Mouse (Mus musculus) neural tube, embryonic 15.5 days (tissue): ENCODE measurements around the gene Gm8857. TPM values are rescaled to one million over a fixed set of nuclear protein-coding genes. Genes with fewer than 3 reads are reported as not detected.
"Not testable (repeated sequence)": the region's sequence is repeated elsewhere in the genome, so short reads cannot be mapped to it uniquely, and the experiment has no call there.

ENCODE experiments used
- ATAC-seq: fragments of 200-750 bp; cut with Nextera tagmentation; 2 replicates; pipeline ENCODE4 v1.8.0; 2017; ENCODE audit warnings: mild to moderate bottlenecking, moderate TSS enrichment, moderate library complexity; ENCODE audit not compliant: low FRiP score
- H3K27ac ChIP-seq: fragments of 300-500 bp; sonication (generic); replicated peaks from 2 replicates; pipeline ENCODE4 v1.5.1; 2015; ENCODE audit warnings: mild to moderate bottlenecking, inconsistent platforms
- H3K27me3 ChIP-seq: fragments of 300-500 bp; sonication (generic); replicated peaks from 2 replicates; pipeline ENCODE4 v1.6.1; 2015; ENCODE audit warnings: inconsistent platforms
- H3K36me3 ChIP-seq: fragments of 300-500 bp; sonication (generic); 2 replicates; pipeline ENCODE4 v1.6.1; 2015; ENCODE audit warnings: inconsistent platforms
- H3K4me1 ChIP-seq: fragments of 300-500 bp; sonication (generic); 2 replicates; pipeline ENCODE4 v1.6.1; 2015; ENCODE audit warnings: inconsistent platforms
- H3K4me2 ChIP-seq: fragments of 300-500 bp; sonication (generic); 2 replicates; pipeline ENCODE4 v1.6.1; 2015; ENCODE audit warnings: inconsistent platforms, mild to moderate bottlenecking, moderate library complexity
- H3K4me3 ChIP-seq: fragments of 300-500 bp; sonication (generic); replicated peaks from 2 replicates; pipeline ENCODE4 v1.5.1; 2015; ENCODE audit warnings: mild to moderate bottlenecking, inconsistent platforms
- H3K9ac ChIP-seq: fragments of 300-500 bp; sonication (generic); replicated peaks from 2 replicates; pipeline ENCODE4 v1.6.1; 2015; ENCODE audit warnings: mild to moderate bottlenecking, inconsistent platforms
- H3K9me3 ChIP-seq: fragments of 300-500 bp; sonication (generic); replicated peaks from 2 replicates; pipeline ENCODE4 v1.6.1; 2016; ENCODE audit warnings: inconsistent platforms
- WGBS: fragments of 180-500 bp; shearing (Covaris S2); methylation state at CpG from one replicate; pipeline ENCODE4 v1.1.7; 2015; ENCODE audit warnings: mixed read lengths; 5-methylcytosine and 5-hydroxymethylcytosine counted together
- polyA plus RNA-seq: library from polyadenylated mRNA; unstranded; fragments of >200 nt; fragmentation: Nextera tagmentation; extraction: Ambion mirVana; gene quantifications from 2 replicates; pipeline ENCODE4 v1.2.1, GENCODE M21; 2015

Gm8857 gene
- polyA plus RNA-seq: not detected in 2 replicates

- H3K4me1 ChIP-seq, H3K27me3 ChIP-seq, H3K27ac ChIP-seq, H3K4me3 ChIP-seq, H3K4me2 ChIP-seq, H3K9me3 ChIP-seq, ATAC-seq, H3K9ac ChIP-seq, H3K36me3 ChIP-seq: not testable (repeated sequence)
- WGBS: 79% methylated on average over 2 of the region's 3 CpGs
Measured at GRCm38 (mm10) chr5:10947505-10947904, at the start of gene Gm8857, which contains the start of gene Gm8871. Gene Gm8857 (plus strand): TSS chr5:10947807. Gene Gm8871 (plus strand): TSS chr5:10947805.

- not testable (repeated sequence) for H3K27ac ChIP-seq, H3K9ac ChIP-seq, H3K4me1 ChIP-seq, H3K4me2 ChIP-seq, H3K4me3 ChIP-seq, H3K9me3 ChIP-seq, H3K27me3 ChIP-seq, ATAC-seq, H3K36me3 ChIP-seq
- WGBS: 87% methylated on average over 2 of the region's 2 CpGs
Measured at GRCm38 (mm10) chr5:10953512-10953911, 5.9 kb downstream of the Gm8857 start.

GRCm38 (mm10) chr5:10958057-10958456 lies 10.4 kb downstream of the Gm8857 start:
- not testable (repeated sequence) for H3K27ac ChIP-seq, H3K4me1 ChIP-seq, H3K4me2 ChIP-seq, H3K36me3 ChIP-seq, ATAC-seq, H3K9me3 ChIP-seq, H3K4me3 ChIP-seq, H3K27me3 ChIP-seq, H3K9ac ChIP-seq
- WGBS: 88% methylated on average over 4 of the region's 8 CpGs

Other genes with a start within 250 kb of the Gm8857 start
- not detected in 2 replicates for gene Gm8871, start within 50 bp of the Gm8857 start, polyA plus RNA-seq
- 0.45 TPM in 1 of 2 replicates, not detected in the other for gene Gm8879, start 179.8 kb downstream of the Gm8857 start, polyA plus RNA-seq
- not detected in 2 replicates for gene Gm5861, start 235.3 kb downstream of the Gm8857 start, polyA plus RNA-seq